Mouse (Mus musculus): ENCODE measurements around the gene Pot1b.

Pot1b gene

GRCm38 (mm10) chr17:55711984-55712811 is at the start of gene Pot1b:
Pot1b (minus strand) TSS chr17:55712628.
- DNase-seq (ENCODE audit: low spot score in 2 of 2): peak; percentile 83 to 96

DNA sequence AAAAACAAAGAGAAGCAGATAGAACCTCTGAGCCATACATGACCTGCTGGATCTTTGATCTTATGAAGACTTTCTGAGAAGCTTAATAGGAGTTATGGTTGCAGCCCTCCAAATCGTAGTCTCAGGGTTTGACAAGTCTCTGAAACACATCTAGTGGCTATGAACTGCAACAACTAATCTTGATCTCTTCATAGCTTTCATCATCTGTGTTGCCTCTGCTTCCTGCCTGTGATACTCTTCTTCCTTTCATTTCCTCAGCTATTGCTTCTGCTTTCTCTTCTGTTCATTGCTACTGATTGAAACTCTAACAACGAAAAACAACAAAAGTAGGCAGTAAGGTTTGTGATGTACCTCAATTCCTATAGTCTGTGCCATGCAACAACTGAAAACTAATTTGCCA is 38.7 kb upstream of the Pot1b start:
- DNase-seq (ENCODE audit: low spot score in 2 of 2): no peak

DNA sequence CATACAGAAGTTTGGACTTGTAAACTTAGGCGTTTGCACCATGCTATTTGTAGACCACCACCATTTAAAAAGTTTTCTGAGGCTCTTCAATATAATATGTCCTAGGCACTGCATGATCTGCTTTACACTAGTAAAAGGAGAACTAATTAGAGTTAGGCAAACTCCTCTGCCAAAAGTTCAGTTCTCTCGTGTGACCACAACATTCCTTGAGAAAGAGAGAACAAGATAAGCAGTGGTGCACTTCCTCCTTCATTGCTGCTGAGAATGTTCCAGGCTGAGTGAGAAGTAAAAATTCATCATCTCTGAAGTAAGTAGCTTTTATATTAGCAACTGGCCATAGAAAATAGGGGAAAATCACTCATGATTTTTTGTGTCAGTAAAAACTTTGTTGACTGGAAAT is 37.4 kb upstream of the Pot1b start, which contains the start of gene Adgre4:
Adgre4 (plus strand) TSS at position 199 of the 400 bp plus-strand sequence.
- DNase-seq (ENCODE audit: low spot score in 2 of 2): no peak

DNA sequence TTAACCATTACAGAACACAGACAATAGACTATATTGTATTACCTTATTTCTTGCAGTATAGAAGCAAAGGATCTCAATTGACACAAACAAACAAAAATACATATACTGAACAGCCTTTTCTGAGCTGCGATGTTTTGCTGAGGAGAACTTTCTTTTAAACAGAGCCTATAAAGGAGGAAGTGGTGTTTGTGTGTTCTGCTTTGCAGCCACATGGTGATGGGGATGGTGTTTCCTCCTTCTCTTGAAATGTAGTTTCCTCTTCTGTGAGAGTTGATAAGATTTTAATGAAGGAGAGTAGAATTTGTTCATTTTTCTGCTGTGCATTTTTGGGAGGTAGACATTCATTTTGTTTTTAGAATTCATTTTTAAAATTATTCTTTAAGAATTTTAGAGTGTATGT is 24.2 kb upstream of the Pot1b start:
- no peak for DNase-seq (ENCODE audit: low spot score in 2 of 2)

DNA sequence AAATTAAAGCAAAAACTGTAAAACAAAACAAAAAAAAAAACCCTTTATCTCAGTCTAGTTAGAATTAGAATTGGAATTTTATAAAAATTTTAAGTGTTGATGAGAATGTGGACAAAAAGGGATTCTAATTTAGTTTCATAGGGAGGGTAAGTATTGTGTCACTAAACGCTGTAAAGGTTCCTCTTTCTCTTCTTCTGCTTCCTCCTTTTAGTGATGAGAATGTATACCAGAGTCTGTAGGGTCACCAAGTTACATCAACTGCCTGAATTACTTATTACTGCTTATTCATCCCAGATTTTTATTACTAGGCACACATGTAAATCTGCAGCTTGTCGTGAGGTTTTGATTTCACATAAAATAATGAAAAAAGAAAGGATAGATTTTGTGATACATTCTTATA is 13.8 kb upstream of the Pot1b start:
- no peak for DNase-seq (ENCODE audit: low spot score in 2 of 2)

GRCm38 (mm10) chr17:55722250-55722649 is 9.8 kb upstream of the Pot1b start:
- no peak for DNase-seq (ENCODE audit: low spot score in 2 of 2)

DNA sequence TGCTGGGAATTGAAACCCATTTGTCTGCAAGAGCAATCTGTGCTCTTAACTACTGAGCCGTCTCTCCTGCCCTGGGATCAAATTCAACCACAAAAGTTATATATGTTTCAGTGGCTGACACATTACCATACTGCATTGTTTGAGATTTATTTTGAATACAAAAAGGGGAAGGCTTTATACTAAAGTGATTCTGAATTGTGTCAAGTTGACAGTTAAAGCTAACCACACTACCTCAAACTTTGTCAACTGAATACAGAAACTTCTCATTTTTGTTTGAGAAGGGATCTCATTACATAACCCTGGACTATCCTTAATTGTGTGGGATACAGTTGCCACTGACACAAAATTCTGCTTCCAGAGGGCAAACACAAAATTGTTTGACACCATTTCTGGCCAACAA is 8.8 kb upstream of the Pot1b start:
- DNase-seq (ENCODE audit: low spot score in 2 of 2): no peak

- no peak for DNase-seq (ENCODE audit: low spot score in 2 of 2)
These were observed 9.6 kb downstream of the Pot1b start for GRCm38 (mm10) chr17:55702865-55703264.

GRCm38 (mm10) chr17:55702161-55702820 is 10.1 kb downstream of the Pot1b start:
- peak in 1 of 2 experiments; percentile 80 for DNase-seq (ENCODE audit: low spot score in 2 of 2)

- no peak for DNase-seq (ENCODE audit: low spot score in 2 of 2)
These were observed 13.0 kb downstream of the Pot1b start for GRCm38 (mm10) chr17:55699388-55699787.

DNA sequence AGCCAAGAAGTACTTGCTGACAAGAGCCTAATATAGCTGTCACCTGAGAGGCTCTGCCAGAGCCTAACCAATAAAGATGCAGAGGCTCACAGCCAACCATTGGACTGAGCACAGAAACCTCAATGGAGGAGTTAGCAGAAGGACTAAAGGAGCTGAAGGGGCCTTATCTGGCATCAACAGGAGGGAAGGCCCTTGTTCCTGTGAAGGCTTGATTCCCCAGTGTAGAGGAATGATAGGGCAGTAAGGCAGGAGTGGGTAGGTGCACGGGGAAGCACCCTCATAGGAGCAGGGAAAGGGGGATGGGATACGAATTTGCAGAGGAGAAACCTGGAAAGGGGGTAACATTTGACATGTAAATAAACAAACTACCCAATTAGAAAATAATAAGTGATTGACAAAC is 51.3 kb downstream of the Pot1b start:
- no peak for DNase-seq (ENCODE audit: low spot score in 2 of 2)

- DNase-seq (ENCODE audit: low spot score in 2 of 2): no peak
These were observed 87.3 kb downstream of the Pot1b start, which contains the start of gene Vmn2r118 for GRCm38 (mm10) chr17:55625092-55625491. Vmn2r118 (minus strand) TSS chr17:55625192.

Measured in left cerebral cortex, adult 9 months (tissue).